Mouse (Mus musculus): ENCODE data around the gene Spop.

Gene Spop

DNA sequence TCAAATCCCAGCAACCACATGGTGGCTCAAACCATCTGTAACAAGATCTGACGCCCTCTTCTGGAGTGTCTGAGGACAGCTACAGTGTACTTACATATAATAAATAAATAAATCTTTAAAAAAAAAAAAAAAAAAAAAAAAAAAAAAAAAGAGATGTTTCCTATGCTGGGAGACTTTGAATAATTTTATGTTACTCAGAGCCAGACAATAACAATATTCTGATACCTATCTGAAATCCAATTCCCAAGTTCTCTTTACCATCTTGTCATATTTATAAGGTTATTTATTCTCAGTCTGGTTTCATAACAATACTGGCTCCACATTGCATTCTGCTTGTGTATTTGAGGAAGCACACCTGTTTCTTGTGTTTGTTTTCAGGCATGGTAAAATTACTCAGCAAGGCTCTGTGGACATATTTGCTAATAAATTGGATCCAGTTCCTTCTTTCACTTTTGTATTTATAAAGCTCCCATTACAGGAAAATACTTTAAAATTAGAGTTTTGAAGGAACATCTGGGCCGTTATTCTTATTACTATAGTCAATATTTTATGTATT lies 7.1 kb downstream of the Spop start:
- DNase-seq (ENCODE audit: low spot score) = no peak

DNA sequence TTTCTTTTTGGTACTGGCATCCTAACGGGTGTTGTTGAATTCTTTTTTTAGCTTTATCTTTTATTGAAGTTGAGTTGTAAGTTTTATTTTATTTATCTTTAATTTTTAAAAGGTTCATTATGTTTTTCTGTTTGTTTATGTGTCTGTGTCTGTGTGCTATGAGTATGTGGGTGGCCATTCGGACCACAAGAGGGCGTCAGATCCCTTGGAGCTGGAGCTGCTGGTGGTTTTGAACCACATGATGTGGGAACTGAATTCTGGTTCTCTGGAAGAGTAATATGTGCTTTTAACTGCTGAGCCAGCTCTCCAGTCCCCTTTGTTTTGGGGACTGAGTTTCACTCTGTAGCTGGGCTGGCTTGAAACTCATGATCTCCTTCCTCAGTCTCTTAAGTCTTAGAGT lies 9.6 kb downstream of the Spop start:
- no peak for DNase-seq (ENCODE audit: low spot score)

DNA sequence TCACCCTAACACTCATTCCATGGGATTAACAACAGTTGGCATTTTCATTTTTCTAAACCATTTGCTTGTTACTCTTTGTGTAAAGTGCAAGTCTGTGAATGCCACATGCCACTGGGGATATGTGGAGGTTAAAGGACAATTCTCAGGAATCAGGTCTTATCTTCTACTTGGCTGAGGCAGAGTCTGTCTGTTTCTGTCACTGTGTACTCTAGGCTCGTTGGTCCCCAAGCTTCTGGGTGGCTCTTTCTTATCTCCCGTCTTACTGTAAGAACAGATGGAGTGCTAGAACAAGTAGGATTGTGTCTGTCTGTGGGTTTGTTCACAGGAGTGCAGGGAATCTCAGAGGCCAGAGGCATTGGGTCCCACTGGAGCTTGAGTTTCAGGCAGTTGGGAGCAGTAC lies 17.5 kb downstream of the Spop start:
- no peak for DNase-seq (ENCODE audit: low spot score)

DNA sequence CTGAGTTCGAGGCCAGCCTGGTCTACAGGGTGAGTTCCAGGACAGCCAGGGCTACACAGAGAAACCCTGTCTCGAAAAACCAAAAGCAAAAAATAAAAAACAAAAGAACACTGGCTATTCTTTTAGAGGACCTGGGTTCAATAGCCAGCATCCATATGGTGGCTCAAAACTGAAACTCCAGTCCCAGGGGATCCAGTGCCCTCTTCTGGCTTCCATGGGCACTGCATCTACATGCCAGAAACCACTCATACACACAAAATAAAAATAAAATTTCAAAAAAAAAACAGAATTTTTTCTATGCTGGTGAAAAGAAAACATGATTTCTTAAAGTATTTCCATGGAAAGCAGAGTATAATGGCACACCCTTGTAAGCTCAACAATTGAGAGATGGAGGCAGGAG lies 18.3 kb downstream of the Spop start:
- DNase-seq (ENCODE audit: low spot score) = no peak

DNA sequence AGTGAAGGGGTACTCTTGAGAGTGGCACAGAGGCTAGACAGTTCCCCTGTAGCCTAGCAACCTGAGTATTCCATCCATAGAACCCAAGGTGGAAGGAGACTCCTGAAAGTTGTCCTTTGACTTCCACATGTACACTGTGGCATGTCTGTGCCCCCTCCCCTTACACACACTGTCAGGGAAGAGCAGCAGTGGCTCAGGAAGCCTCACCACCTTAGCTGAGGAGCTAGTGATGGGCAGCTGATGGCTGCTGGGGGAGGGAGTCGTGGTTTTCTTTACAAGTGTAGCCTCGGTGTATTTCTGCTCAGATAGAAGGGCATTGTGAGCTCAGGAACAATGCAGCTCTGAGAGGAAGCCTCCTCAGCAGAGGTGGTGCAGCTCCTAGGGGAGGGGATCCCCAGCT lies 31.5 kb downstream of the Spop start:
- DNase-seq (ENCODE audit: low spot score) = no peak

DNA sequence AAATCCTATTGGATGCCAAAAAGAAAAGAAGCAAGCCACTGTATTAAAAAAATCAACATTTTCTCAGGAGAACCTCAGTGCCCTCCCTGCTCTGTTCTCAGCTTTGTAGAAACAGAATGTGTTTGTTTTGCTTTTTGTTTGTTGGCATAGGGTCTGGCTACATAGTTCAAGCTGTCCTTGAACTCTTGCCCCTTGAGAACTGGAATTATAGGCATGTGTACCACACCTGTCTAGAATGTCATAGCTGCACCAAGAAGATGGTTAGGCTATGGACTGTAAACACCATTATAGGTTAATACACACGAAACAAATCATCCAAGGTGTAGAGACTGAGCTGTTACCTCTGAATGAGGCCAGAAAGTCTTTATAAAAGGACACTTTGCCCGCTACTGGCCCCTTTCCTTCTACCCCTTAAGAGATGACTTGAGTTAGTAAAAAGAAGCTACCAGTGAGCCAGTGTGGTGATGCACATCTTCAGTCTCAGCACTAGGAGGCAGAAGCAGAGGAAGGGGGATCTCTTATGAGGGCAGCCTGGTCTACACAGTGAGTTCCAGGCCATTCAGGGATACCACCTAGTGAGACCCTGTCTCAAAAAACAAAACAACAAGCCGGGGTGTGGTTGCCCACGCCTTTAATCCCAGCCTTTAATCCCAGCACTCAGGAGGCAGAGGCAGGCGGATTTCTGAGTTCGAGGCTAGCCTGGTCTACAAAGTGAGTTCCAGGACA lies 32.9 kb downstream of the Spop start:
- no peak for DNase-seq (ENCODE audit: low spot score)

DNA sequence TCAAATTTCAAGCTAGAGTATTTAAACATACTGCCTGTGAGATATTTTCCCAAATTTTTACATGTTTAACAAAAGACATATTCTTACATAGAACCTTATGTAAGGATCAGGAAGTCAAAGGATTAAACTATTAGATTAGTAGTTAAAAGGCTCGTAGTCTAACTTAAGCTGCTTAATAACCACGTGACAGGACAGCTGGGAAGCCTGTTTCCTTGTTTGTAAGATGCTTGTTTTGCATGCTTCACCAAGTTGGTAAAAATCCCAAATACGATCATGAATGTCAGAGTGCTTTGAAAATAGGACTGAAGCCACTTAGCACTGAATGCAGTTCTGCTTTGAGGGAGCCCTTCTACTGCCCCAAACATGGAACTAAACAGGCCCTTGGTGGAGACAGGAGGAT lies 34.5 kb downstream of the Spop start:
- no peak for DNase-seq (ENCODE audit: low spot score)

DNA sequence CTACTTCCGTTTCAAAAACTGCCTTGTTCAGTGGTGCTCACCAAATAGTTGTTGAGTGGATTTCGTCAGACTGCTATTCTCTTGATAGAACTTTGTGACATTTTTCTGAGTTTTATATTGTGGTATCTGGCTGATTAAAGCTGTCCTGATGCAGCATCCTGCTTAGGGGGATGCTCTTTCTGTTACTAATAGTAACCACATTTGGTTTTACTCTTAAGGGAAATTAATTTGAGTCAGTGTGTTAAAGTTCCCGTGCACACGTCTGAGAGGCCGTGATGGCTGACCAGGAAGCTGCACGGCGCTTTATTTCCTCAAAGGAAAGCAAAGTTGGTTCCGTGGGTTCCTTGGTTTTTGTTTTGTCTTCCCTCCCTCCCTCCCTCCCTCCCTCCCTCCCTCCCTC lies 41.5 kb downstream of the Spop start:
- DNase-seq (ENCODE audit: low spot score) = no peak

DNA sequence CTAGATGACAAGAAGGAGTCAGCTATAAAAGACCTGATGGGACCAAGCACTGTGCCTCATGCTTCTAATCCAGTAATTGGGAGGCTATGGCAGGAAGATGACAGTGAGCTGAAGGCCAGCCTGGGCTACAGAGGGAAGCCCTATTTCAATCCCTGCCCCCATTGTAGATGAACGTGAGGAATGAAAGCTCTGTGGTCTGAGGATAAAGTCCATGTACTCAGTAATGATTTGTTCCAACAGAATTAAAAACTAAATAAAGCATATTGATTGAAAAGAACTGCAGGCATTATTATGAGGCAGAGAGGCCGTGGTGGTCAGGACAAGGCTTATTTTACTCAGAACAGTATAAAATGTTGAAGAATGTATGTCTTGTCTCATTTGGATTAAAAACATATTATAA lies 47.0 kb downstream of the Spop start:
- no peak for DNase-seq (ENCODE audit: low spot score)

DNA sequence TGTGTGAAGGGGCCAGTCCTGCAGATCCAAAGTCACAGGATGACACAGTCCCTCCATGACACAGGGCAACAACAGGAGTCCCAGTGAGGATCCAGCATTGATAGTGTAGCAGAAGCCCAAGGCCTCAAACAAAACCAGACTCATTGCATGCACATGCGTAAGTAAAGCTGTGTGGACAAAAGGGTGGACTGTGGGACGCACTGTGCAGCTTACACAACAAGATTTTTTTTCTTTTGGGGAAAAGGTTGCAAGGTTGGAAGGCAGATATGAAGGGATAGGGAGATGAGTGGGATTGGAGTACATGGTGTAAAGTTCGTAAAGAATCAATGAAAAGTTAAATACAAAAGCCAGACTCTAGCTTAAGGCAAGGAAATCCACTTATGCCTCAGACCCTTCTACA lies 48.3 kb downstream of the Spop start:
- no peak for DNase-seq (ENCODE audit: low spot score)

DNA sequence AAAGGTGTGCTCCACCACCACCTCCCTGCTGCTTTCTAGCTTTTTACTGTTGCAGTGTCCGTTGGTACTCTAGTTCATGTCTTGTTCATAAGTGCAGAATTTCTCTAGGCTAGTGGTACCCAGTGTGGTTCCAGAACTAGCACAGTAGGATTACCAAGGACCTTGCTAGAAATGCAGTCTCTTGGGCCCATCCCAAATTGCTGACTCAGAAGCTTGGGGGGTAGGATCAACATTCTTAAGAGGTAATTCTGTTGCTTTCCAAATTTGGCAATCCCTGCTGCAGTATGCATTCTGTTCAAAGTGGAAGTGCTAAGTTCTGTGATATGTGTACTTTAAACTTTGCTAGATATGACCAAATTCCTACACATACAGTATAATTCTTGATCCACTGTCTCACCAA lies 53.9 kb downstream of the Spop start:
- no peak for DNase-seq (ENCODE audit: low spot score)

DNA sequence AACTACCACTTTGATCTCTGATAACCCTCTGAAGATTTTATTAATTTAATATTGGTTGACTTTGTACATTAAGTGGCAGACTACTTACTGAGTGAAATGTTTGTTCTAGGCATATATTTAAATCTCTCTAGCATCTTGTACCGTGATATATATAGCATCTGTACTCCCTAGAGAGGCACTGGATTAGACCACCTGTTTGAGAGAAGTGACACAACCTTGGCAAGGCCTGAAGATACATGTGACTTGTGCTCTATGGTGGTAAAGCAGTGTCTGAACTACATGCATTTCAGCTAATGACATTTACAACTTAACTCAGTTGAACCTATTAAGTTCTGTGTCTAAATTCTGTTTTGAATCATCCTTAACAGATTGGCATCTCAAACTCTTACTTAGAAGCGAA lies 59.1 kb downstream of the Spop start:
- DNase-seq (ENCODE audit: low spot score) = no peak

DNA sequence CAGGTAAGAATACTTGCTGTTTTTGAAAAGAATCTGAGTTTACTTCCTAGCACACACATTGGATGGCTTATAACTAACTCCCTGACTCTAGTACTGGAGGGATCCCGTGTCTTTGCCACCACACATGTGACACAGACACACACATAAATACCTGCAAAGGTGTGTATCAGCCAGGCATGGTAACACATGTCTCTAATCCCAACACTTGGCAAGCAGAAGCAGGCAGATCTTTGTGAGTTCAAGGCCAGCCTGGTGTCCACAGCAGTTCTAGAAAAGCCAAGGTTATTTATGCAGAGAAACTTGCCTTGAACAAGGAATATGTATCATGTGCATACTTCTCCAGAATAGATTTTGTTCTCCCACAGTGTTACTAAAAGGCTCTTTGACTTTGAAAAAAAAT lies 59.6 kb downstream of the Spop start:
- no peak for DNase-seq (ENCODE audit: low spot score)

DNA sequence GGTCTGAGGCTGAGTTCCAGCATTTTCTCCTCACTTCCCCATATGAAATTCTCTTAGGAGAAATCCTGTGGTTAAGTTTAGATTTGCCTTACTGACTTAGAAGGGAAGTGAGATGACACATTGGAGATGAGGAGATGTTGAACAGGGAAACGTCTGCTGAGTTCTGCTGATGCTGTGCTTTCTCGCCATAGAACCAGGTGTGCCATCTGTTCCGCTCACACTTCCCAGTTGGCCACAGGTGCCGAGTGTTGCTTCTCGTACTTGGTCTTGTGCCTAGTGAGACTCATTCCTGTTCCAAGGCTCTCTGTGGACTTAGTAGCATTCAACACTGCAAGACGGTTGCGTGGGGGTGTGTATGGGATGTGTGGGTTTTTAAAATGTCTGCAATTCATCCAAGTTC lies 62.4 kb downstream of the Spop start:
- DNase-seq (ENCODE audit: low spot score) = peak; percentile 32

DNA sequence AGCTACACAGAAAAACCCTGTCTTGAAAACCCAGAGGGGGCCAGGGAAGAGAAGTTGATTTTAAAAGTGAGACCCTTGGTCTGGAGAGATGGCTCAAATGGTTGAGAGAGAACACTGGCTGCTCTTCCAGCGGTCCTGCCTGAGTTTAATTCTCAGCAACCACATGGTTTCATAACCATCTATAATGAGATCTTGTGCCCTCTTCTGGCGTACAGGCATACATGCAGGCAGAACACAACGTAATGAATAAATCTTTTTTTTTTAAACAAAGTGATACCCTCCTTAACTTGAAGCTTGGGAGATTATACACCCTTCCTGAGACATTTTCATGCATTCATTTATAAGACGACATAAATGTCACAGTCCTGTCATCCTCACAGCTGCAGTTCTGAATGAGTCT lies 65.6 kb downstream of the Spop start:
- DNase-seq (ENCODE audit: low spot score) = no peak

DNA sequence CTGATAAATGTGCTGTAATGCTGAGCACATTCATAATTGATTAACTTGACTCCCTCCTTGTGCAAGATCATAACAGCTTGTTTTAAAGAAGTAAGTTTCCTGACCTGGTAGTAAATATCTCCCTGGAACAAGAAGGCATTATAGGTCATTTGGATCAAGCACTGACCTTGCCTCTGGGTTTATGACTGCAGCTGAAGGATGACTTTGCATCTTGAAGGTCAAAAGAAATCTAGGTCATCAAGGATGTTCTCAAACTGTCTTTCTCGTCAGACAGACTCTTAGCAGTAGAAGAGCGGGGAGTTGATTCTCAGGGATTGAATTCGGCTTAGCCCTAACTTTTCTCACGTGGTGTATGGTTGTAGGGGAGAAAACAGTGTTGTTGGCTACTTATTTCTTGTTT lies 66.8 kb downstream of the Spop start:
- no peak for DNase-seq (ENCODE audit: low spot score)

DNA sequence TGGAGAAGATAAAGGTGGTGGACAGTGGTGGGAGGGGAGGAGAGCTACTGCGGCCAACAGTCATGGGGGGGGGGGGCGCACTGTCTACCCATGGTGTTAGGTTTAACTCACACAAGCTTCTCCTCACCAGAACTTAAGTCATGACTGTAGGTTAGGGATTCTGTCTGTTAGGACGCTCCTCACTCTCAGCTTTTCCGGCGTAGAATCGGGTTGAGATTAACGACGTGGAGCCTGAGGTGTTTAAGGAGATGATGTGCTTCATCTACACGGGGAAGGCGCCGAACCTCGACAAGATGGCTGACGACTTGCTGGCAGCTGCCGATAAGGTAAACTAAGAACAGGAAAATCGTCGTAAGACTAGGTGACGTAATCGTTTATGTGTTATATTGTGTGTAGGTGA lies 71.8 kb downstream of the Spop start:
- DNase-seq (ENCODE audit: low spot score) = no peak

DNA sequence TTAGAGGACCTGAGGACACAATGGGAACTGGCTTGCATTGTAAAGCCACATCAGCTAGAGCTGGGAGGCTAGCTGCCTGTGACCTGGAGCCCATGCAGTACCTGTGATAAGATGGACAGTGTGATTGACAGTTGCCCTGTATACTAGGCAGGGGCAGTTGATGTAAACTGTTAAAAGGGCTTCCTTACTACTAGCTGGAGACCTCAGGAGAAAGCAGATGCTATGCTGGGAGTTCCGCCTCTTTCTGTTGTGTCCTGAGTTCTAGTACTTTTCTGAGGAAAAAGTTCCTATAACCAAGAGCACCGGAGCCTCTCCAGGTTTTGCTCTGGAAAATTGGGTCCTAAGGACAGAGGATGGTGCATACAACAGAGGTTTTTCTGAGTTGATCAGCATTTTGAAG lies 73.4 kb downstream of the Spop start:
- DNase-seq (ENCODE audit: low spot score) = no peak

DNA sequence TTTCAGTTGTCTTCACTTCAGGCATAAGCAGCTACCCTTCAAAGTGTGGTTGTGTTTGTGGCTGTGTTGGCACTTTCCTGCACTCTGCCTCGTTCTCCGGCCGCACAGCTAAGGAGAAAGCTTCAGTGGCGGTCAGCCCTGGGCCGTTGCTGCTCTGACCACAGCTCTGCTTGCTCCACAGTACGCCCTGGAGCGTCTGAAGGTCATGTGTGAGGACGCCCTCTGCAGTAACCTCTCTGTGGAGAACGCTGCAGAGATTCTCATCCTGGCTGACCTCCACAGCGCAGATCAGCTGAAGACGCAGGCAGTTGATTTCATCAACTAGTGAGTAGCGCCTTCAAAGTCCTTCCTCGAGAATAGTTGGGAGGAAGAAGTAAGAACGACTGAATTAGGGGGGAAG lies 76.2 kb downstream of the Spop start:
- DNase-seq (ENCODE audit: low spot score) = no peak

DNA sequence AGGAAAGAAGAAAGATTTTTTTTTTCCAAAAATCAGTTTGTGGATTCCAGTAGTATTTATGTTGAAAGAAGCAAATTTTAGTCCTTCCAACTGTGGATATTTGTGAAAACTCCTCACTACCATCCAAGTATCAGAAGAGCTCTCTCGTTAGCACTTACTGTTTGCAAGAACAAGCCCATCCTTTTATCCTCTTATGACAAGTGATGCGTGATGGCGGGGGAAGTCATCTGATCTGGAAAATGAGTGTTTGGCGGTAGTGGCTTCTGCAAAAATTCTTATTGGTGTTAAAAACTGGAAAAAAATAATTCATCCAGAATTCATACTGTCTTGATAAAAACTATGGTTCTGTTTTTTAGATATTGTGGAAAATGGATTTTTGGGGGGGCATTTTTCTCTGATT lies 78.4 kb downstream of the Spop start:
- no peak for DNase-seq (ENCODE audit: low spot score)

DNA sequence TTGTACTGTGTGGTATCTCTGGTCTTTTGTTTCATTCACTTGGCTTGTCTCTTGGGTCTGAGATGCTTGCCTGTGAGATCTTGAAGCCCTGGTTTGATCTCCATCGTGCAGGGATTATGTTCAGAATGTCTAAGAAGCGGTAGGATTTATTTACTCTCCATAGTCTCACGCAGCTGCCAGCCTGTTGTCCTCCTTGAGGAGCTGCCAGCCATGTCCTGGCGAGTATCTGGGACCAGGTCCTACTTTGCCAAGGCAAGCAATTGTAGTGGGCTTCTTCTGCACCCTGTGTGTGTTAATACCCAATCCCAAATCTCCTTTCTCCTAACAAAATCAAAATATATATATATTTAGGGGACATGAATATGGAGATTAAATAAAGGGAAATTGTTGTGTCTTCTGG lies 79.1 kb downstream of the Spop start:
- no peak for DNase-seq (ENCODE audit: low spot score)

DNA sequence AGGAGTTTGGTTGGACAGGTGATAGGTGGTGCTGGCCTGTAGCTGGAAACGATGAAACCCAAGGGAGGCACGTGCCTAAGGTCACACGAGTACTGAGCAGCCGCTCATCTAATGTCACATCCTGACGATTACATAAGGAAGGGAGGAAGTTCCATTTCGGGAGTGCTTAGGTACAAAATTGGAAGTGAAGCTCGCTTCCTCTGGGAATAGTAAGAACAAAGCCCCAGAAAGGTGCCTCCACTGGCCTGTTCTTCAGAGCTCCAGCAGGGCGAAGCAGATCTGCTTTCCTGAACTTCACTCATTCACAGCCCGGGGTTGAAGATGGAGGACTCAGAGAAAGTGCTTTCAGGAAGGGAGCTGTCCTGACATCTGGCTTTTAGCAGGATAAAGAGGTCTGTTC lies 80.1 kb downstream of the Spop start:
- DNase-seq (ENCODE audit: low spot score) = no peak

DNA sequence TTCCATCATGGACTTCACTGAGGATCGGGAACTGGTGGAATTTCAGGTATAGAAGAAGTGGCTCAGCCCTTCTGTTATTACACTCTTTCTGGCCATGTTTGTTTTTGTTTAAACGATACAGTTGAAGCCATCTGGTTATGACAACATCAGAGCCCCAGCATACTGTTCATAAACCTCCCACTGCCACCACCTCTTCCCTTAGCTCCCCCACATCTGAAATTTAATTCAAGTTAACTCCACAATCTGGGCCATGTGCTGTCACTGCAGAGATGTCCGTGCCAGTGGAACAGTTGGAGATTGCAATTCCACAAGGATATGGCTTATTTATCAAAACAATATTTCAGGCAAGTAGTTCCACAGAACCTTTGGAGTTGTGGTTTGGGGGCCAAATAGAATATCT lies 80.5 kb downstream of the Spop start:
- peak; percentile 38 for DNase-seq (ENCODE audit: low spot score)

DNA sequence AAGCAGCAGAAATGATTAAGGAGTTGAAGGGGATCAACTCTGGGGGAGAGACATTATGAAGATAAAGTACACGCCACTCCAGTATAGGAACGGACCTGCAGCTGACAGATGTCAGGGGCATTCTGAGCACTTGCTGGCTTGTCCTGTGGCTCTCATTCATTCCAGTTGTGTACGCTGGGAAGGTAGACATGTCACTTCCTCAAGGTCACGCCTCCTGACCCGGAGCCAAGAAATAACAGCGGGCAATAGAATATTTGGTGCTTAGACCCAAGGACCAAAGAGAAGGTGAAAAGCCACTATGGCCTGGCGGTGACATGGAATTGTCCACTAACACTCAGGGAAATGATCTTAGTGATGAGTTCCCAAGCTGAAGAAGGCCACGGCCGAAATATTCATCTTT lies 82.0 kb downstream of the Spop start:
- no peak for DNase-seq (ENCODE audit: low spot score)

DNA sequence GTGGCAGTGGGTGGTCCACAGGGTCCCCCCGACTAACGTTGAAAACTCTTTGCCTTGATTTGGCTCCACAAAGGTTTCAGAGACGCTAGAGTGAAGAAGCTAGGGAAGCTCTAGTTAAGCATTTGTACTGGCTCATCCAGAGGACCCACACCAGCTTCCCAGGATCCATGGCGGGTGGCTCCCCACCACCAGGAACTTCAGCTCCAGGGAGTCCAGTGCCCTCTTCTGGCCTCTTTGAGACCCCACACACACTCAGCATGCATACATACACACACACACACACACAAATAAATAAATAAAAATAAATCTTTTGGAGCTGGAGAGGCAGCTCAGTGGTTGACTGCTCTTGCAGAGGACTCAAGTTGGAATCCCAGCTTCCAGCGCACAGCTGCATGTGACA lies 84.0 kb downstream of the Spop start:
- DNase-seq (ENCODE audit: low spot score) = no peak

All from layer of hippocampus, adult 9-10 months (tissue).